Mouse (Mus musculus) adrenal gland, postnatal 10 days (tissue): ENCODE data around the gene Nes. TPM values are rescaled to one million over a fixed set of nuclear protein-coding genes. Genes with fewer than 3 reads are reported as not detected.

Experiments used
- DNase-seq: peaks from one replicate; pipeline ENCODE4 v3.0.0; 2021; ENCODE audit warnings: mixed read lengths
- long read RNA-seq, 2 experiments: library from polyadenylated mRNA; stranded (forward); transcript quantifications; one replicate each; pipeline ENCODE4 v2.0.0; 2021
- total RNA-seq, 2 experiments: library from RNA; stranded (reverse); gene quantifications; 2 replicates each; pipeline ENCODE4 v1.2.3; 2021

Nes gene
- total RNA-seq, result 10 to 100 TPM; 17.7 to 23.3 TPM
- long read RNA-seq, experiment 1, full-length matches to known transcripts, result 4 of 22 reads
- long read RNA-seq, experiment 1, partial matches to known transcripts, result 18 of 22 reads
- long read RNA-seq, experiment 1, other reads (novel, unspliced or antisense), result 0 of 22 reads
- long read RNA-seq, experiment 2, full-length matches to known transcripts, result 2 of 12 reads
- long read RNA-seq, experiment 2, partial matches to known transcripts, result 0 of 12 reads
- long read RNA-seq, experiment 2, other reads (novel, unspliced or antisense), result 10 of 12 reads

- peak; percentile 70 for DNase-seq
Measured at GRCm38 (mm10) chr3:87970939-87971488, at the start of gene Nes. TSS of gene Nes (plus strand) at chr3:87971078.

GRCm38 (mm10) chr3:87924996-87925395 is 45.9 kb upstream of the Nes start:
- DNase-seq, result peak; percentile 52

- no peak for DNase-seq
Measured at GRCm38 (mm10) chr3:87927452-87927851, 43.4 kb upstream of the Nes start.

GRCm38 (mm10) chr3:87929341-87930077 is 41.4 kb upstream of the Nes start:
- DNase-seq, result no peak

- peak; percentile 98 for DNase-seq
Measured at GRCm38 (mm10) chr3:87930078-87930795, 40.6 kb upstream of the Nes start, which contains the start of the genes Isg20l2 and Rrnad1. TSS of gene Isg20l2 (plus strand) at chr3:87930314. TSS of gene Rrnad1 (minus strand) at chr3:87930717.

GRCm38 (mm10) chr3:87934026-87934425 is 36.9 kb upstream of the Nes start:
- no peak for DNase-seq

- no peak for DNase-seq
Measured at GRCm38 (mm10) chr3:87934501-87934900, 36.4 kb upstream of the Nes start.

- DNase-seq, result no peak
Measured at GRCm38 (mm10) chr3:87935201-87935600, 35.7 kb upstream of the Nes start.

GRCm38 (mm10) chr3:87935776-87936175 is 35.1 kb upstream of the Nes start:
- peak; percentile 92 for DNase-seq

- DNase-seq, result no peak
Measured at GRCm38 (mm10) chr3:87940611-87941010, 30.3 kb upstream of the Nes start.

- no peak for DNase-seq
Measured at GRCm38 (mm10) chr3:87942471-87942870, 28.4 kb upstream of the Nes start.

- no peak for DNase-seq
Measured at GRCm38 (mm10) chr3:87943586-87943985, 27.3 kb upstream of the Nes start.

- DNase-seq, result no peak
Measured at GRCm38 (mm10) chr3:87944838-87945600, 25.9 kb upstream of the Nes start.

- DNase-seq, result no peak
Measured at GRCm38 (mm10) chr3:87945781-87946540, 24.9 kb upstream of the Nes start.

- no peak for DNase-seq
Measured at GRCm38 (mm10) chr3:87946541-87946860, 24.4 kb upstream of the Nes start.

GRCm38 (mm10) chr3:87947056-87947810 is 23.6 kb upstream of the Nes start:
- peak; percentile 18 for DNase-seq

- DNase-seq, result no peak
Measured at GRCm38 (mm10) chr3:87947811-87948199, 23.1 kb upstream of the Nes start.

GRCm38 (mm10) chr3:87948378-87949265 is 22.3 kb upstream of the Nes start, which contains the start of gene Crabp2:
TSS of gene Crabp2 (plus strand) at chr3:87948666.
- DNase-seq, result peak; percentile 16

- no peak for DNase-seq
Measured at GRCm38 (mm10) chr3:87949266-87949954, 21.5 kb upstream of the Nes start.
